In the genomic region with DNA sequence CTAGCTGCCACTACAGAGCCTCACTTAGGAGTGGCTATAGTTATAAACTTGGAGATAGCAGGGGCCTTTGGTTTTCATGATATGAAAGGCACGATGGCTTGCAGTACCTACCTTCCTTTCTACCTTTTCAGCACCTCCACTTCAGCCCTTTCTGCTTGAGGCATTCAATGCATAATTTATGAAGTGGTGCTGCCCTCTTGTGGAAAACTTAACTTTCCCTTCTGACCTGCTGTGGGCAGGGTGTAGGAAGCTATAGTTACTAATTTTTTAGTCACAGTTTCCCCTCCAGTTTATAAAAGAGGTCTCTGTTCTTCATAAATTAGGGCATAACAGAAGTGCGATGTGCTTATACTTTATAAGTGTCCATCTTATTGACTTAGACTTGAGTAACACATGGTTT, we compare ENCODE assay signal across 9 mouse cellular contexts.
DNase-seq lines count a peak whose midpoint lies in the region; ATAC-seq and TF ChIP-seq lines count a peak whose summit lies in the region.
"Had no signal": no experiment of that assay in that cellular context is flagged by ENCODE, and none has a peak within 500 bp of the region (broad histone marks: within the 10 kb centered on the region; RNA-seq: fewer than 3 reads in every experiment).

No protein-coding gene starts in this region.

- H3K27me3 ChIP-seq in limb, embryonic 11.5 days (ENCODE audit: control insufficient read depth, insufficient read depth, low read length): no peaks in the 10 kb centered on the region
- H3K27me3 ChIP-seq in limb, embryonic 10.5 days (ENCODE audit: low read depth, poor library complexity, severe bottlenecking): no peaks in the 10 kb centered on the region
- H3K27me3 ChIP-seq in lung, postnatal 0 days (replicated peaks; ENCODE audit: insufficient read depth, low read length): no peaks in the 10 kb centered on the region

- no peaks in the 10 kb centered on the region for H3K9me3 ChIP-seq in limb, embryonic 11.5 days (ENCODE audit: control insufficient read depth, low read length)
- H3K9me3 ChIP-seq in limb, embryonic 10.5 days (replicated peaks): no peaks in the 10 kb centered on the region
- H3K9me3 ChIP-seq in lung, postnatal 0 days (ENCODE audit: low read length): no peaks in the 10 kb centered on the region

- no peak overlapping the region for H3K27ac ChIP-seq in limb, embryonic 11.5 days (replicated peaks; ENCODE audit: low read depth, low read length)
- no peak overlapping the region for H3K27ac ChIP-seq in limb, embryonic 10.5 days
- no peak overlapping the region for H3K27ac ChIP-seq in lung, postnatal 0 days (ENCODE audit: low read length)

- DNase-seq in frontal cortex, postnatal 14 days (ENCODE audit: low spot score in 2 of 2): no peak
- DNase-seq in limb, embryonic 11.5 days (ENCODE audit: low spot score): peak; percentile 21
- no peak for DNase-seq in limb, embryonic 10.5 days (ENCODE audit: low spot score)
- peak; percentile 29 for DNase-seq in ZHBTc4 (ENCODE audit: low read depth, low spot score)
- DNase-seq in lung, postnatal 0 days (ENCODE audit: low spot score): peak; percentile 50
- no peak for DNase-seq in thymus, adult 18-20 months
- no peak for DNase-seq in B cell, adult 2 months

- no peak overlapping the region for H3K4me2 ChIP-seq in limb, embryonic 11.5 days (ENCODE audit: low read depth, severe bottlenecking)
- no peak overlapping the region for H3K4me2 ChIP-seq in lung, postnatal 0 days (replicated peaks; ENCODE audit: low read depth, low read length)

- no peak for TF ChIP-seq EP300 in lung, postnatal 0 days (IDR thresholded peaks at IDR 0.05)

- no peaks in the 10 kb centered on the region for H3K36me3 ChIP-seq in limb, embryonic 11.5 days (ENCODE audit: control insufficient read depth, insufficient read depth, low read length)
- no peaks in the 10 kb centered on the region for H3K36me3 ChIP-seq in limb, embryonic 10.5 days
- no peaks in the 10 kb centered on the region for H3K36me3 ChIP-seq in lung, postnatal 0 days (ENCODE audit: insufficient read depth, low read length)

- no peak overlapping the region for H3K4me3 ChIP-seq in limb, embryonic 11.5 days (ENCODE audit: low read depth, low read length)
- H3K4me3 ChIP-seq in limb, embryonic 10.5 days: no peak overlapping the region
- H3K4me3 ChIP-seq in lung, postnatal 0 days (ENCODE audit: low read depth, low read length): no peak overlapping the region
- H3K4me3 ChIP-seq: erythroblast, embryonic 14.5 days had no signal

- no peak overlapping the region for H3K9ac ChIP-seq in limb, embryonic 11.5 days (ENCODE audit: low read length)
- no peak overlapping the region for H3K9ac ChIP-seq in lung, postnatal 0 days (replicated peaks; ENCODE audit: low read depth)

- 72% methylated on average over 2 of the region's 2 CpGs for WGBS in limb, embryonic 11.5 days
- WGBS in limb, embryonic 10.5 days: 68% methylated on average over 2 of the region's 2 CpGs
- WGBS in lung, postnatal 0 days: 52% methylated on average over 2 of the region's 2 CpGs

- TF ChIP-seq CTCF in lung, postnatal 0 days (IDR thresholded peaks at IDR 0.05): peak; percentile 60

- H3K4me1 ChIP-seq in limb, embryonic 11.5 days (ENCODE audit: control insufficient read depth, insufficient read depth, low read length): no peaks in the 10 kb centered on the region
- no peaks in the 10 kb centered on the region for H3K4me1 ChIP-seq in limb, embryonic 10.5 days
- H3K4me1 ChIP-seq in lung, postnatal 0 days (ENCODE audit: insufficient read depth, low read depth, low read length): no peaks in the 10 kb centered on the region

- peak; percentile 65; the same call in 1 of the 2 replicates for ATAC-seq in frontal cortex, adult (ENCODE audit: low TSS enrichment)
- ATAC-seq in limb, embryonic 11.5 days (ENCODE audit: insufficient number of reproducible peaks, low FRiP score, low TSS enrichment, low read depth): no peak
- ATAC-seq in lung, postnatal 0 days: no peak

Comparison
In these comparisons a context has a peak if more than half of its experiments do, and no peak if none do; other contexts are left out.
1. DNase-seq: peak in limb, embryonic 11.5 days (single experiment), ZHBTc4 (single experiment) and lung, postnatal 0 days (single experiment); none in frontal cortex, postnatal 14 days (0 of 2), limb, embryonic 10.5 days (single experiment), thymus, adult 18-20 months (0 of 2) and B cell, adult 2 months (0 of 2).